Mouse (Mus musculus) frontal cortex, postnatal 25 days (tissue): ENCODE data around the gene Gmfg.

Experiments used
- DNase-seq, 2 experiments: peaks; one replicate each; pipeline ENCODE4 v3.0.0; 2022; ENCODE audit warnings: low spot score in 2 of 2

Gmfg gene

DNA sequence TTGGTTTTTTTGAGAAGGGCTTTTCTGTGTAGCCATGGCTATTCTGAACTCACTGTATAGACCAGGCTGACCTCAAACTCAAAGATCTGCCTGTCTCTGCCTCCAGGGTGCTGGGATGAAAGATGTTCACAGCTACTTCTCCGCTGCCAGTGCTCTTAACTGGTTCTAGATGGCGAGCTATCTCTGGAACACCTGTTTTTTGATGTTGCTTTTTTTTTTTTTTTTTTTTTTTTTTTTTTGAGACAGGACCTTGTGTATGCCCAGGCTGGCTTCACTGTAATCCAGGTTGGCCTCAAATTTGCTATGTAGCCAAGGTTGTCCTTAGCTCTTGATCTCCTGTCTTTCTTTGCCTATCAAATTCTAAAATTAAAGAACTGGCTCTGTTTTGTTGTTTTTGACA, 1.5 kb downstream of the Gmfg start:
- DNase-seq: no peak

GRCm38 (mm10) chr7:28440739-28441138, 3.5 kb downstream of the Gmfg start:
- DNase-seq: no peak

DNA sequence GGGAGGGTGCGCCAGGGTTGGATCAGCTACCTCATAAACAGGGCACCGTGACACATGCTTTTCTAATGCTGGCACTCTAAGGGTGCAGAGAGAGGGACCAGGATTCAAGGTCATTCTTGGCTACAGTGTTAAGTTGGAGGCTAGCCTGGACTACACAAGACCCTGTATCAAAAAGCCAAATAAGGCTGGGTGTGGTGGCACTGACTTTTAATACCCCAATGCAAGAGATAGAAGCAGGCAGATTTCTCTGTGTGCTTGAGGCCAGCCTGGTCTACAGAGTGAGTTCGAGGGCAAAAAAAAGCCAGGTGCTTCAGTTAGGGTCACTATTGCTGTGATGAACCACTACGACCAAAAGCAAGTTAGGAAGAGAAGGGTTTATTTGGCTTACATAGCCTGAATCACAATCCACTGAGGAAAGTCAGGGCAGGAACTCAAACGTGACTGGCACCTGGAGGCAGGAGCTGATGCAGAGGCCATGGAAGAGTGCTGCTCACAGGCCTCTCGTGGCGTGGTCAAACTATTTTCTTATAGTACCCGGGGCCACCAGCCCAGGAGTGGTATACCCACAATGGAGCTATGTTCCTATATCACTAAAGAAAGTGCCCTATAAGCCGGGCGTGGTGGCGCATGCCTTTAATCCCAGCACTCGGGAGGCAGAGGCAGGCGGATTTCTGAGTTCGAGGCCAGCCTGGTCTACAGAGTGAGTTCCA, 4.7 kb downstream of the Gmfg start:
- no peak for DNase-seq

GRCm38 (mm10) chr7:28442688-28443087, 5.4 kb downstream of the Gmfg start:
- DNase-seq: no peak

DNA sequence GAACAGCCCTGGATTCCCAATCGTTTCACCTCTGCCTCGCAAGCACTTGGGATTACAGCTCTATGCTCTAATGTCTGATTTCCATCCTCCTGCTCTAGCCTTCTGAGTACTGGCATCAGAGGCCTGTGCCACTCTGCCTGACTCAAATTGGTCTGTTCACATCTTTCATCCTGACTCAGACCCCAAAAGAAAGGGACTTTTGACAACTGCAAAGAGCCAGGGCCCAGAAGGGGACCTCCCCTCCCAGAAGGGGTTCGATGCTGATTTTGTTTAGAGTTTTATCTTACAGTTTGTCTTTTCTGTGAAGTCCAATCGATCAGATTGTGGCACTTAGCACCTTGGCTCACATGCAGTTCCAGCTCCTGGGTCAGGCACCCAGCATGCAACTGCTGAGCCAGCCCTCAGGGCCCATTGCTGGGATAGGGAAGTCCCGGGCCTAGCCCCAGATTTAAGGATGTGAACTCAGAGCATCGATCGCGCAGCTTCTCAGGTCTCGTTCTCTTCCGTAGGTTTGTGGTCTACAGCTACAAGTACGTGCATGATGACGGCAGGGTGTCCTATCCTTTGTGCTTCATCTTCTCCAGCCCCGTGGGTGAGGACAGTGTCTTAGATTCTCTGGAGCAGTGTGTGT, 7.2 kb downstream of the Gmfg start:
- no peak for DNase-seq

- DNase-seq: peak; percentile 83 to 89
Observed at GRCm38 (mm10) chr7:28446446-28446845, 9.2 kb downstream of the Gmfg start.

GRCm38 (mm10) chr7:28447101-28447830, 10.0 kb downstream of the Gmfg start:
- no peak for DNase-seq

GRCm38 (mm10) chr7:28447865-28448820, 10.9 kb downstream of the Gmfg start:
- no peak for DNase-seq

- DNase-seq: no peak
Observed at GRCm38 (mm10) chr7:28451531-28452360, 14.5 kb downstream of the Gmfg start, which contains the start of gene Lrfn1. TSS of gene Lrfn1 (plus strand) at chr7:28451980.

- no peak for DNase-seq
Observed at GRCm38 (mm10) chr7:28452361-28453005, 15.2 kb downstream of the Gmfg start.

- DNase-seq: no peak
Observed at GRCm38 (mm10) chr7:28460361-28460760, 23.1 kb downstream of the Gmfg start.

DNA sequence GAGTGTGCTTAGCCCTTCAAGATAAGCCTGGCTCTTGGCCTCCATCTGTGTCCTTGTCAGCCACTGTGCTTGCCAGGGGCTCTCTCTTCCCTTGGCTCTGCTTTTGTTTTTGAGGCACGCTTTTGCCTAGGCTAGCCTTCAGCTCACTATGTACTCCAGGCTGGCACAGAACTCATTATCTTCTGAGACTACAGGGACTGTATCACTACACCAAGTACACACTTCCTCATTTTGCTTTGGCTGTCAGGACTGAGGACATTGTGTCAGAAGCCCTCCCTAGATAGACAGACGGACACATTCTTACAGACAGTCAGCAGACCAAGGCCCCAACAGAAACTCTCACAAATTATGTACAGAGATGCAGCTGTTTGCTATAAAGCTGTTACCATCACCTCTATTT, 25.5 kb downstream of the Gmfg start:
- DNase-seq: no peak

DNA sequence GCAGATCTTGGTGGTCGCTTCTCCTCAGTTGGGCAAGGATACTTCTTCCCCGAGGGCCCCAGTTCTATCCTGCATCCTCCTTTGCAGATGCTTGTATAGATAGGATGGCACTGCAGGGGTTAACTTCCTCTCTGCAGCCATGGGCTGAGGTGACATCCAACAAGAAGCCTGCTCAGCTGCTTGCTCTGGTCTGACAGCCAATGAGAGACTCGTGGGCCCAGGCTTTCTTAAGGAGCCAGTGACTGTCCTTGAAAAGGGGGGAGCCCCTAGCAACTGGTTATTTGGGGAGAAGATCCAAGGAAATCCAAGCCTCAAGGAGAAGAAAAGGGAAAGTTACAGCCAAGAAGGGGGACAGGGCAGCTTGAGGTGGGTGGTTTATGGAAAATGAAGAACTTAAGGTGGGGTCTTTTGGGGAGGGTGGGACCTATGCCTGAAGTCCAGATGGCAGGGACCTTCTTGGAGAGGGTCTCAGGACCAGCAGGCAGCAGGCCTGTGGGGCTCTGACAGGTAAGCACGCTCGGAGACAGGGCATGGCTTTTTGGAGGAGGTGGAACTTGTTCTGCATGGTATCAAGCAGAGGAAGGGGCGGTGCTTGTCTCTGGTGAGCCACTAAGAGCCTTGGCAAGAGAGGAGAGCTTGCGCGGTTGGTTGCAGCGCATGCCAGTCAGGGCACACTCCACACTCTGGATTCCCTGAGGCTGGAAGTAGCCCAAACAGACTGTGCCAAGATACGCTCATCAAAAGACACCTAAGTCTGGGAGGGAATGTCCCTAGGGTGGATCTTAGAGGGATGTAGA, 27.4 kb downstream of the Gmfg start:
- peak; percentile 73 to 74 for DNase-seq

DNA sequence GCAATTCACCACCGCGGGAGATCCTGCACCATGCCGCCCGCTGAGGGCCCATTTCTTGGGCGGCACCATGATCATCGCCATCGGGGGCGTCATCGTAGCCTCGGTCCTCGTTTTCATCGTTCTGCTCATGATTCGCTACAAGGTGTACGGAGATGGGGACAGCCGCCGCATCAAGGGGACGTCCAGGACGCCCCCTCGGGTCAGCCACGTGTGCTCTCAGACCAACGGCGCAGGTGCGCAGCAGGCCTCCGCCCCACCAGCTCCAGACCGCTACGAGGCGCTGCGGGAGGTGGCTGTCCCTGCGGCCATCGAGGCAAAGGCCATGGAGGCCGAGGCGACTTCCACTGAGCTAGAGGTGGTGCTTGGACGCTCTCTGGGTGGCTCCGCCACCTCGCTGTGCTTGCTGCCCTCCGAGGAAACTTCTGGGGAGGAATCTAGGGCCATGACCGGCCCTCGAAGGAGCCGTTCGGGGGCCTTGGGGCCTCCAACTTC, 29.5 kb downstream of the Gmfg start:
- no peak for DNase-seq

DNA sequence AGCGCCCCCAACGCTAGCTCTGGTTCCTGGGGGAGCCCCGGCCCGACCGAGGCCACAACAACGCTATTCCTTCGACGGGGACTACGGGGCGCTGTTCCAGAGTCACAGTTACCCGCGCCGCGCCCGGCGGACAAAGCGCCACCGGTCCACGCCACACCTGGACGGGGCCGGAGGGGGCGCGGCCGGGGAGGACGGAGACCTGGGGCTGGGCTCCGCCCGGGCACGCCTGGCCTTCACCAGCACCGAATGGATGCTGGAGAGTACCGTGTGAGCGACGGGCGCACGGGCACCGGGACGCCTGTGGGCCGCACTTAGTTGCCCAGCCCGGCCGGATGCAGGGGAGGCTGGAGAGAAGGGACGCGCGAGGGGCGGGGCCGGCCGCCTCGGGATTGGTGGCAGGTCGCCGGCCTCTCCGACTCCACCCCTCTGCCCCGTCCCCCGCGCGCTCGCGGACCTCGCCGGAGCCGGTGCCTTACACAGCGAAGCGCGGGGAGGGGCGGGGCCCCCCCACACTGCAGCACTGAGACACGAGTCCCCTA, 30.0 kb downstream of the Gmfg start:
- no peak for DNase-seq

GRCm38 (mm10) chr7:28476191-28476590, 38.9 kb downstream of the Gmfg start:
- no peak for DNase-seq

- no peak for DNase-seq
Observed at GRCm38 (mm10) chr7:28477363-28477762, 40.1 kb downstream of the Gmfg start.

DNA sequence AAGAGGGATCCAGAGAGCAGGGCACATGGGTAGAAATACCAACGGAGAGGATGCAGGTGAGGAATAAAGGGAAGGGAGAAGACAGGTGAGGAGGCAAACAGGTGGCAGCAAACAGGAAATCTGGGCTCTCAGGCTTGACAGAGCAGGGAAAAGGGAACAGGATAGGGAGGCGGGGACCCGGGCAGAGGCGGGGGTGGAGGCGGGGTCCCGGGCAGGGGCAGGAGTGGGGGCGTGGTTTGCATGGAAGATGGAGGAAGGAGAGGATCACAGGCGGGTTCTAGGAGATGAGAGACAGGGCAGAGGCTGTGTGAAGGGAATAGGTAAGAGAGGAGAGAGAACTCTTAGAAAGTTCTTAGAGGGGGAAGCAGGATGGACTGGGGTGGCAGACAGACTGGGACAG, 41.6 kb downstream of the Gmfg start:
- DNase-seq: no peak

DNA sequence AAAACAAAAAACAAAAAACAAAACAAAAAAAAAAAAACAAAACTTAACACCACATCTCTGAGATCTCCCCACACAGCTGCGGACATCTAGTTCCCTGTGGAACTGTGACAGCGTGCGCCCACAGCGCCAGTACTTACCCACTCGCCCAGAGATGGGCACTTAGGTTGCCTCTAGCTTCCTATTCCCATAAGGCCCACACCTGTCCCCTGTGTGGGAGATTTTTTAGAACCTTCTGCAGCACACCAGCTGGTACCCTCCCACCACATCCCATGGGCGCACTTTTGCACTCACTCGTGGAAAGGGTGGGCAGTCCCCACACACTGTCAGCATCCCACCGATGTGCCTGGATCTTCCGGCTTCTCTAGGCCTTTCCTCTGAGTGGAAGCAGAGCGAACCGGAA, 45.6 kb downstream of the Gmfg start:
- peak in 1 of 2 experiments; percentile 28 for DNase-seq
